Mouse (Mus musculus): ENCODE data around the gene Tapbp. TPM values are rescaled to one million over a fixed set of nuclear protein-coding genes. Genes with fewer than 3 reads are reported as not detected.
A peak's percentile ranks its signal among the peaks of the same experiment; 100 is the strongest.

The Tapbp gene
- polyA plus RNA-seq, 2 experiments from 2014 or later = 299 to 436 TPM

DNA sequence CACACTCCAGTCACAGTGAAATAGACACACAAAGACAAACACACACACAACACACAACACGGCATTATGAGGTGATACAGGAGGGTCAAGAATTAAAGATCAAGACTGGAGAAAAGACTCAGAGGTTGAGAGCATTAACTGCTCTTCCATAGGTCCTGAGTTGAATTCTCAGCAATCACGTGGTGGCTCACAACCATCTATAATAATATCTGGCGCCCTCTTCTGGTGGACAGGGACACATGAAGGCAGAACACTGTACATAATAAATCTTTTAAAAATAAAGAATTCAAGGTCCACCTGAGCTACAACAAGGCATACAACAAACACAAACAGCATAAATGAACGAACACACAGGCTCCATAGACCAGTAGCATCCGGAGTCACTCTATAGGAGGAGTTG, 53.2 kb downstream of the Tapbp start:
- peak; percentile 47 for ATAC-seq

DNA sequence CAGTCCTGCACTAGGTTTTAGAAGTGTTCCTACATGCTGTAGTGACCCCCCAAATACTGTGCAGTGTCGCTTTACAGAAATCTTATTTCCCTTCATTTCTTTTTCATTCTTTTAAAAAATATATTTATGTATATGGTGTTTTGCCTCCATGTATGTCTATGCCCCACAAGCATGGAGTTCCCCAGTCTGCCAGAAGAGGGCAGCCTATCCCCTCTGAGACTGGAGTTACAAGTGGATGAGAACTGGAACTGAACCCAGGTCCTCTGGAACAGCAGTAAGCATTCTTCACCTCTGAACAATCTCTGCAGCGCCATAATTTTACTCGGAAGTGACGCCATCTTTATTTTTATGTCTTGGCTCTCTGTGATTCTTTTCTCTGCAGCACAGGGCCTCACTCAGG, 53.7 kb downstream of the Tapbp start:
- ATAC-seq = no peak

DNA sequence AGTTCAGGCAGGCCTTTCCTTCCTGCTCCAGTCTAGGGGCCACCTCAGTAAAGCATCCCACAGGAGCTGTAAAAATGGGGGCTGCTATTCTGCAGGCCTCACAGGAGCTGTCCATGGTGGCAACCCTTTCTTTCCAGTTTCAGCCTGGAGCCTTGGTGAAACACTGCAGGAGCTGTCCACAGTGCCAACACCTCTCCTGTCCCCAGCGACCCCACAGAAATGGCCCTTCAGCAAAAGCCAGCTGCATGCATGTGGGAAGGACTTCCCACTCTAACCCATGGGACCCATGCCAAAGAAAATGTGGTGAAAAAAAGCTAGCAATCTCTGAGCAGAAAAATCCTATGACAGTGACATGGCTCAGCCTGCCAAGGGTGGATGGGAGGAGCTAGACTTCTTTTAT, 57.0 kb downstream of the Tapbp start:
- no peak for ATAC-seq

DNA sequence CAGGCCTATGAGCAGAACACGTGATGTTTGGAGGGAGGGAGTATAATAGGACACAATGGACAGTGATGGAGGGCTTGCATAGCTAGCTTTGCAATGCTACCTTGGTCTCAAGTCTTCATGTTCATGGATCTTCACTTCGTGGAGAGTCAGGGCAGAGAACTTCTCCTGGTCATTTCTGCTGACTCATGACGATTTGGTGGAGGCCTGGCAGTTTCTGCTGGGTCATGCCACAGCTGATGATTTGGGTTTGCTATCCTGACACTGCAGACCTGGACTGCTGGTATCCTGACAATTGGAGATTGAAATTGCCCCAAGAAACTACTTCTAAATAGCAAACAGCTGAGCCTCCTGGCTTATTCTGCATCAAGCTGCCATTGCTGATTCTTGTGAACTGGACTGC, 57.9 kb downstream of the Tapbp start:
- no peak for ATAC-seq

DNA sequence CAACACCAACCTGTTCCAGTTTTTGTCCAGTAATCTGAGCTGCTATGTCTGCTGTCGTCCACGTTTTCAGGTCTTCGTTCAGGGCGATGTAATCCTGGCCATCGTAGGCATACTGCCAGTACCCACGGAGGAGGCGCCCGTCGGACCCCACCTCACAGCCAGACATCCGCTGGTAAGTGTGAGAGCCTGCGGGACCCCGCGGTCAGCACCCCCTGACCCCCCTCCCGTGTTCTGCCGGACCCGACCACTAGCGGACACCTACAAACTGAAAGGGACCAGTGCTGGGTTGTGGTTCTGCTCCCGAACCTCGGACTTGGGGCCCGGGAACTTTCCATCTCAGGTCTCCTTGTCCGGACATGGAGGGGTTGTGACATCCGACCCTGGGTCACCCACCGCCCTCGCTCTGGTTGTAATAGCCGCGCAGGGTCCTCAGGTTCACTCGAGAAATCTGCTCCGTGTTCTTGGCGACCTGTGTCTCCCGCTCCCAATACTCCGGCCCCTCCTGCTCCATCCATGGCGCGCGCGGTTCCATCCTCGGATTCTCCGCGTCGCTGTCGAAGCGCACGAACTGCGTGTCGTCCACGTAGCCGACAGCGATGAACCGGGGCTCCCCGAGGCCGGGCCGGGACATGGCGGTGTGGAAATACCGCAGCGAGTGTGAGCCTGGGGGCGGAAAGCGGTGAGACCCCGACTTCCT, 62.3 kb downstream of the Tapbp start:
- ATAC-seq = no peak

DNA sequence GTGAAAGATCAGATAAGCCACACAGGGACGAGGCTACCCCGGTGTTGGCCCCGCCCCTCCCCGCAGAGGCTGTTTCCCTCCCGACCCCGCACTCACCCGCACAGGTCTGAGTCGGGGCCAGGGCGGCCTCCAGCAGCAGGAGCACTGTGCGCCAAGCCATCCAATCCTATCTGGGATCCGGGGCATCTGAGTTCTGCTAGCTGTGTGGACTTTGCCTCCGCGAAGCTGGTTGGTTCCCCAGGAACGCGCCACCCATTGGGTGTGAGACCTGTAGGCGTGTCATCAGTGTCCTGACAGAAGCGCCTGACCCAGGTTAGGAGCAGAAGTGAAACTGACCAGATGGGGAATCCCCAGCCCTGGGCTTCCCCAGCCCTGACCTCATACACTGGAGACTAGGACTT, 62.9 kb downstream of the Tapbp start:
- peak; percentile 70 for ATAC-seq

Other genes with a start within 250 kb of the Tapbp start
- gene Hnrnpm, start 229.0 kb upstream of the Tapbp start, polyA plus RNA-seq (2017; shearing (Covaris generic)) = 100 to 1,000 TPM; 338 to 341 TPM
- 10 to 100 TPM; 27.2 to 33.5 TPM for gene March2, start 197.2 kb upstream of the Tapbp start, polyA plus RNA-seq (2017; shearing (Covaris generic))
- gene Rab11b, start 155.4 kb upstream of the Tapbp start, polyA plus RNA-seq (2017; shearing (Covaris generic)) = 100 to 1,000 TPM; 227 to 308 TPM
- gene Angptl4, start 134.1 kb upstream of the Tapbp start, polyA plus RNA-seq (2017; shearing (Covaris generic)) = 1 to 10 TPM; 3.7 to 4.8 TPM
- 1 to 10 TPM; 1.9 to 3.3 TPM for gene Kank3, start 105.4 kb upstream of the Tapbp start, polyA plus RNA-seq (2017; shearing (Covaris generic))
- 1,000 to 10,000 TPM; 1,524 to 2,342 TPM for gene Rps28, start 91.3 kb upstream of the Tapbp start, polyA plus RNA-seq (2017; shearing (Covaris generic))
- 100 to 1,000 TPM; 389 to 432 TPM for gene Ndufa7, start 91.3 kb upstream of the Tapbp start, polyA plus RNA-seq (2017; shearing (Covaris generic))
- 10 to 100 TPM; 11.4 to 15.9 TPM for gene Cd320, start 72.8 kb upstream of the Tapbp start, polyA plus RNA-seq (2017; shearing (Covaris generic))
- not detected for gene Gm7029, start 42.1 kb upstream of the Tapbp start, polyA plus RNA-seq (2017; shearing (Covaris generic))
- gene Kifc1, start 25.2 kb upstream of the Tapbp start, polyA plus RNA-seq (2017; shearing (Covaris generic)) = 1 to 10 TPM; 1.5 to 2.5 TPM
- 10 to 100 TPM in 1 of 2 experiments, 1 to 10 TPM in 1; 6.5 to 15.4 TPM for gene Platr17, start 10.8 kb upstream of the Tapbp start, polyA plus RNA-seq (2017; shearing (Covaris generic))
- gene Daxx, start 6.5 kb upstream of the Tapbp start, polyA plus RNA-seq (2017; shearing (Covaris generic)) = 100 to 1,000 TPM in 1 of 2 experiments, 10 to 100 TPM in 1; 97.4 to 149 TPM
- 1 to 10 TPM; 4.1 to 4.7 TPM for gene Zbtb22, start within 50 bp of the Tapbp start, polyA plus RNA-seq (2017; shearing (Covaris generic))
- gene Rgl2, start 13.6 kb downstream of the Tapbp start, polyA plus RNA-seq (2017; shearing (Covaris generic)) = 10 to 100 TPM; 26.5 to 34.3 TPM
- gene Pfdn6, start 24.4 kb downstream of the Tapbp start, polyA plus RNA-seq (2017; shearing (Covaris generic)) = 100 to 1,000 TPM; 113 to 146 TPM
- 10 to 100 TPM; 11.8 to 16.6 TPM for gene Wdr46, start 24.8 kb downstream of the Tapbp start, polyA plus RNA-seq (2017; shearing (Covaris generic))
- 10 to 100 TPM; 18.7 to 19.0 TPM for gene B3galt4, start 35.6 kb downstream of the Tapbp start, polyA plus RNA-seq (2017; shearing (Covaris generic))
- 10 to 100 TPM; 25.1 to 28.2 TPM for gene Vps52, start 39.9 kb downstream of the Tapbp start, polyA plus RNA-seq (2017; shearing (Covaris generic))
- gene Rps18, start 40.1 kb downstream of the Tapbp start, polyA plus RNA-seq (2017; shearing (Covaris generic)) = 1,000 to 10,000 TPM; 6,680 to 7,218 TPM
- gene H2-K1, start 84.4 kb downstream of the Tapbp start, polyA plus RNA-seq (2017; shearing (Covaris generic)) = 1,000 to 10,000 TPM; 4,668 to 6,585 TPM
- gene Ring1, start 108.8 kb downstream of the Tapbp start, polyA plus RNA-seq (2017; shearing (Covaris generic)) = 1 to 10 TPM; 2.2 to 3.4 TPM
- 10 to 100 TPM; 29.3 to 35.2 TPM for gene H2-Ke6, start 112.2 kb downstream of the Tapbp start, polyA plus RNA-seq (2017; shearing (Covaris generic))
- gene Slc39a7, start 115.8 kb downstream of the Tapbp start, polyA plus RNA-seq (2017; shearing (Covaris generic)) = 10 to 100 TPM; 34.6 to 49.4 TPM
- gene Rxrb, start 115.9 kb downstream of the Tapbp start, polyA plus RNA-seq (2017; shearing (Covaris generic)) = 1 to 10 TPM; 7.2 to 9.0 TPM
- gene Col11a2, start 123.5 kb downstream of the Tapbp start, polyA plus RNA-seq (2017; shearing (Covaris generic)) = under 1 TPM; 0.07 to 0.20 TPM
- 10 to 100 TPM; 42.9 to 45.4 TPM for gene H2-Oa, start 176.4 kb downstream of the Tapbp start, polyA plus RNA-seq (2017; shearing (Covaris generic))
- 100 to 1,000 TPM; 152 to 211 TPM for gene H2-DMa, start 203.6 kb downstream of the Tapbp start, polyA plus RNA-seq (2017; shearing (Covaris generic))
- 100 to 1,000 TPM in 1 of 2 experiments, 10 to 100 TPM in 1; 99.8 to 116 TPM for gene Brd2, start 206.7 kb downstream of the Tapbp start, polyA plus RNA-seq (2017; shearing (Covaris generic))
- 10 to 100 TPM in 1 of 2 experiments, 1 to 10 TPM in 1; 4.8 to 19.7 TPM for gene H2-DMb2, start 227.4 kb downstream of the Tapbp start, polyA plus RNA-seq (2017; shearing (Covaris generic))
- 1 to 10 TPM; 1.9 to 3.7 TPM for gene H2-DMb1, start 237.2 kb downstream of the Tapbp start, polyA plus RNA-seq (2017; shearing (Covaris generic))

Data from activated CD4-positive, CD25-positive, alpha-beta regulatory T cell, adult 4 months (primary cell).